Mouse (Mus musculus): ENCODE results near the gene Rnf123. TPM values are rescaled to one million over a fixed set of nuclear protein-coding genes. Genes with fewer than 3 reads are reported as not detected.

The Rnf123 gene
- total RNA-seq, 2 experiments from 2014 or later: 54.3 to 57.1 TPM

- DNase-seq: no peak
Observed at GRCm38 (mm10) chr9:108062142-108062541, 21.0 kb downstream of the Rnf123 start.

- no peak for DNase-seq
Observed at GRCm38 (mm10) chr9:108058291-108058690, 24.9 kb downstream of the Rnf123 start.

GRCm38 (mm10) chr9:108057262-108057562 lies 25.9 kb downstream of the Rnf123 start:
- DNase-seq: peak; percentile 71 to 84

GRCm38 (mm10) chr9:108056361-108057261 lies 26.5 kb downstream of the Rnf123 start:
- DNase-seq: no peak

GRCm38 (mm10) chr9:108055661-108056237 lies 27.4 kb downstream of the Rnf123 start:
- DNase-seq: no peak

- no peak for DNase-seq
Observed at GRCm38 (mm10) chr9:108055061-108055460, 28.1 kb downstream of the Rnf123 start.

GRCm38 (mm10) chr9:108054331-108055040 lies 28.7 kb downstream of the Rnf123 start:
- no peak for DNase-seq

- DNase-seq: no peak
Observed at GRCm38 (mm10) chr9:108053665-108054225, 29.4 kb downstream of the Rnf123 start.

- DNase-seq: peak; percentile 96
Observed at GRCm38 (mm10) chr9:108052885-108053664, 30.1 kb downstream of the Rnf123 start, which contains the start of gene Amigo3. Gene Amigo3 (plus strand): TSS chr9:108053159.

- no peak for DNase-seq
Observed at GRCm38 (mm10) chr9:108052411-108052810, 30.7 kb downstream of the Rnf123 start.

GRCm38 (mm10) chr9:108051931-108052220 lies 31.3 kb downstream of the Rnf123 start:
- DNase-seq: no peak

GRCm38 (mm10) chr9:108051184-108051930 lies 31.8 kb downstream of the Rnf123 start:
- no peak for DNase-seq

GRCm38 (mm10) chr9:108049561-108050251 lies 33.4 kb downstream of the Rnf123 start:
- no peak for DNase-seq

GRCm38 (mm10) chr9:108049016-108049455 lies 34.1 kb downstream of the Rnf123 start, which contains the start of gene Gmppb:
Gene Gmppb (plus strand): TSS chr9:108049242.
- peak; percentile 97 to 98 for DNase-seq

GRCm38 (mm10) chr9:108048566-108048955 lies 34.6 kb downstream of the Rnf123 start:
- DNase-seq: no peak

- DNase-seq: no peak
Observed at GRCm38 (mm10) chr9:108047601-108048565, 35.3 kb downstream of the Rnf123 start.

GRCm38 (mm10) chr9:108046582-108046981 lies 36.6 kb downstream of the Rnf123 start:
- no peak for DNase-seq

GRCm38 (mm10) chr9:108044751-108045492 lies 38.2 kb downstream of the Rnf123 start:
- no peak for DNase-seq
